Mouse (Mus musculus): ENCODE data around the gene Fancf. TPM values are rescaled to one million over a fixed set of nuclear protein-coding genes. Genes with fewer than 3 reads are reported as not detected.
A peak's percentile ranks its signal among the peaks of the same experiment; 100 is the strongest.

Fancf gene
- total RNA-seq, 2 experiments from 2014 or later: 3.9 to 5.1 TPM

DNA sequence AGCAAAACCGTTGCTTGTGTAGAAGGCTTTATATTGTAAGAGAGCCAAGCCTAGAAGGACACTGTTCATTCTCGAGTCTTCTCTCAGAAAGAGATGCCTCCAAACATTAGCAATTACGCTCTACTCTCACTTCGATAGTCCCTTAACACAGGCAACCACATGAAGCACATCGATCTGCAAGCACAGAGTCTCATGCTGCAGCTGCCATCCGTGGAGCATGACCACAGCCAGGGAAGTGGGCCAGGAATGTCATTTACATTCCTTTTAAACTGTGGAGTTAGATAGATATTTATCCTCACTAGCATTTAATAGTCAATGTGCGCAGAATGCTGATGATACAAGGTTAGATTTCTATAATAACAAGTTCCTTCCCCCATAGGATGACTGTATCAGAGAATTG, 21.6 kb downstream of the Fancf start:
- DNase-seq: no peak

DNA sequence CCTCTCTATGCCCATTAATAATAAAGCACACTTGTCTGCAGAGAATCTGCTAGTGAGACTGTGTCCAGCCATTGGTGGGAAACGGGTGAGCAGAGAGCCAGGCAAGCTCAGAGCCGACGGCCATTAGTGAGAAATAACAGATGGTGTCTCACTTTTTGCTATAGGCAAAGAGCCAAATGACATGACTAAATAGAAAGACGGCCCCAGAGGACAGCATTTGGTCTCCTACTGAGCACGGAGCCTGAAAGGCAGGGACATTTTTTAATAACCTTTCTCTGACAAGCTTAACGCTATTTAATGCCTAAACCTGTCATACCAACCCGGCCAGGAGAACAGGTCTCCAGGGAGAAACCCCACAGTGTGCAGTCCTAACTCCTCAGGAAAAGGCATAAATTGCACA, 30.1 kb downstream of the Fancf start:
- DNase-seq: no peak

DNA sequence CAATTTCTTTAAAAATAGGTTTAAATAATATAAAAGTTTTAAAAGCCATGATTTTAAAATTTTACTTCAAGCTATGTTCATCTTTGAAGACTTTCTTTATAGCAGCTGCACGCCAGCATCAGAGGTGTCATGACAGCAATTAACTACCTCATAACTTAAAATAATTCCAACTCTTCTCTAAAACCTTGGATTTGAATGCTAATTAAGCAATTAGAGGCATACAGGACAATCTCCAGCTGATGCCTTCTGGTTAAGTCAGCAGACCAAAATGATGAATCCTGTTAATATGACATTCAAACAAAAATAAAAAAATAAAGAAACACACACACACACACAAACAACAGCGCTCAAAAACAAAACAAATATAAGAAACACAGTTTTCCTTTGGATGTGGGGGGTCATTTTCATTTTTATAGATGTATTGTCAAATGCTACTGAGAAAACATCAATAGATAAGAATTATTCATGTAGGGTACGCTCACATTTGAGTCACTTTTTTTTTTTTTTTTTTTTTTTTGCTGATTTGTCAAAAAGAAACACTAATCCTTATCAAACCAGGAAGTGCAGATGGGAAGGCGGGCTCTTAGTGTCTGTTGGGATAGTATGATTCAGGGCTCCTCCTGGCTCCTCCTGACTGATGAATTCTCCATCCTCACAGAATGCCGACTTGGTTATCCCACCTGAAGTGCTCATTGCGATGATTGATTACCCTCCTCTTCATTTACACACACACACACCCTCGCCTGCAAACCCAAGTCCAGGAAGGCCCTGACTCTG, 38.3 kb downstream of the Fancf start:
- no peak for DNase-seq

DNA sequence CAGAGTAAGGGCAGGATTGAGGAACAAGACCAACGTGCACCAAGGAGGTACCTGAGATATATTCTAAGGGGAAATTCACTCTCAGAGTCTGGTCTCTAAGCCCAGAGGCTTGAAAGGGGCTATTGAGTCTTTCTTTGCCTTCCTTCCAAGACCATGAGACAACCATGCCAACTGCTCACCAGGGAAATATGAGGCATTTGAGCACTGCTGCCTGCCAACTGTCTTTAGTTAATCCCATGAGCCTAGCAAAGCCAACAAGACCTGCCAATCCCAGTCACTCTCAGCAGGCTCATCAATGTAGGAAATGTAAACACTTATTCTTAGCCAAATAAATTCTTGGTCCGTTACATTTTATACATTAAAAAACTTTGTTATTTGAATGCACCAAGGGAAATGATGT, 40.6 kb downstream of the Fancf start:
- no peak for DNase-seq

DNA sequence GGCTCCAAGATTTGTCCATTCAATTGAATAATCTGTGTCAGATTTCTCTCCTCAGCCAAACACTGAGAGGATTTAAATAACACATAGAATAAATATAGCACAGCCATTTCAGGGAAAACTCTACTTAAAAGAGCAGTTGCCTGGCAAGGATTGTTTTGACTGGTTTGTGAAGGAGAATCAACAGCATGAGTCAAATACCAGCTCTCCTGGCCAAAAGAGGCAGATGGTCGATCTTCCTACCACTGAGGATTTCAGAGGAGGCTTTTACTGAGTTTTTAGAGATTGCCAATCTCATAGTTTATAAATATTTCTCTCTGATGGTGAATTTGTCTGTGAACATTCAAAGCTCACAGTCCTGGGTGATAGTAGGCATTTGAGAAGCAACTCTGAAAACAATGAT, 42.2 kb downstream of the Fancf start:
- DNase-seq: peak; percentile 26 to 43

DNA sequence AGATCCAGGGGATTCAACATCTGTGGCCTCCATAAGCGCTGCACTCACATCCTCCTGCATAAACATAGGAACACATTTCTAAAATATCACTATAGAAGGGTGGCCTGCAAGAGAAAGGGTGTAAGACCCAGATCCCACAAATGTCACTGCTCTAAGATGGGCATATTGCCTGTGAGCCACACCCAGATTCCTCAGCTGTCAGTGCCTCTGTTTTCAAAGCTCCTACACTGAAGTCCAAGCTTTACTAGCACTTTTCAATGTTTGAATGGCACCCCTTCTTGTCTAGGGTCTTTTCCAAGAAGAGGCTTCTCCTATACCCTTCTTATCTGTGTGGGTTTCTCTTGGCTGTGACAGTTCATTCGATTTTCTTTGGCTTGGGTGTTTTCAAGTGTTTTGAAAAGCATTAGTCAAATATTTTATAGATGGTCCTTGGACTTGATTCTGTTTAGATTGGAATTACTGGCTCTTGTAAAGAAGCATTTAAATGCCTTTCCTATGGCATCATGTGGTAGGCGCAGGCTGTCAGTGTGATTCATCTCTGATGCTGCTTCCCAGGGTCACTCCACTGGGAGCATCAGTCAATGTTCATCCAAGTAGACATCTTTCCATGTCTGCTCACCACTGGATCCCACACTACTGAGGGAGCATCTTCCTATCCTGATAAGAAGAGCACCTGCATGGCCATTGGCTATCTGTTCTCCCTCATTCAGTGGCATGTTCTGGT, 43.7 kb downstream of the Fancf start:
- no peak for DNase-seq

DNA sequence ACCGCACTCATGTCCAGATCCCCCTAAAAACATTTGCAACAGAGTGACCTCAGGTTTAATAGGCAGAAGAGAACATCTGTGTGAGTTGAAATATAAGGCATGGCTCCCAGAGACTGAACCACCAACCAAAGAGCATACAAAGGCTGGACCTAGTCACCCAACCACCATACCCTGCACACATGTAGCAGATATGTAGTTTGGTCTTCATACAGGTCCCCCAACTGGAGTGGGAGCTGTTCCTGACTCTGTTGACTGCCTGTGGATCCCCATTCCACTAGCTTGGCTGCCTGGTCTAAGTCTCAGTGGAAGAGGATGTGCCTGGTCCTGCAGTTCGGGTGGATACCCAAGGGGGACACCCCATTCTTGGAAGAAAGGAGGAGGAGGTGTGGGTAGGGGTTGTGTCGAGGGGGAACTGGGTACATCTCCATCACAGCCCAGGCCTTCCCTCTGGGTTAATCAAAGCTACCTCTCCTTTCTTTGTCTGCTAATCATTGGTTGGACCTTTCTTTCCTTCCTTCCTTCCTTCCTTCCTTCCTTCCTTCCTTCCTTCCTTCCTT, 45.7 kb downstream of the Fancf start:
- no peak for DNase-seq

DNA sequence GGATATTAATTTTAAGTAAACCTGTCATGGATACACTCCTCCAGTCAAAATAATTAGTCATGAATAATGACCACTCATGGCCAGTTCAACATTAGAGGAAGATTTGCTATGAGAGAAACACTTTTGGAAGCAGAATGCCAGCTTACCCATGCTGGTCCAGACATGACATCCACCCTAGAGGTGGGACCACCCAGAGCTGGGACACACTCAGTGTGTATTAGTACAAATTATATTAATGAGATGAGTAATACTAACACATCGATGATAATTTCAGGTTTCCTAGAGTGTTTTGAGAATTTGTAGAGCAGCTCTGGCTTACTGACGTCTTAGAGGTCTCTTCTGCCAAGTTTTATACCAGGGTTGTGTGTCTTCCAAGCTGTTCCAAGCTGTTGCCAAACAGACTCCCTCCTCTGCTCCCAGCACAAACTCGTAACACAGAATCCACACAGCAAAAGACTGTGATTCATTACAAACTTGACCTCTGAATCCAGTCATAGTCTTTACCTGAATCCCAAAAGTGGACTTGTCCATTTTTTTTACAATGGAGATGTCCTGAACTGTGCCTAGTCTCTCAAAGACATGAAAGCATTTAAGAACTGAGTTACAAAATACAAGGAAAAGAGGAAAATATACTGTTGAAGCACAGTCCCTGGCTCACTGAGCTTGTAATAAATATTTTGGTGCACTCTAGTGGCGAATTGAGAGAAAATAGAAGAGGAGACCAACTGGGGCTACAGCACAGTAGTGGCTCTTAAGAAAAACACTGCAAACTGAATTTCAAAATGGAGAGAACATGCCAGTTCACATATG, 46.4 kb downstream of the Fancf start:
- DNase-seq: no peak

Other genes with a start within 250 kb of the Fancf start
- 10 to 100 TPM; 14.1 to 15.1 TPM for gene Slc17a6, start 240.3 kb downstream of the Fancf start, total RNA-seq (2021)
- gene Gas2, start 252 bp downstream of the Fancf start, total RNA-seq (2021): 10 to 100 TPM; 21.3 to 28.7 TPM
- 10 to 100 TPM; 34.0 to 38.8 TPM for gene Svip, start 143.8 kb upstream of the Fancf start, total RNA-seq (2021)
- gene 1700015G11Rik, start 153.5 kb upstream of the Fancf start, total RNA-seq (2021): not detected

All from layer of hippocampus, postnatal 36 days (tissue).